Mouse (Mus musculus) kidney, postnatal 10 days (tissue): Measurements from ENCODE around the gene Kcnk5.
A peak's percentile ranks its signal among the peaks of the same experiment; 100 is the strongest.

Experiments used
- DNase-seq: peaks from one replicate; pipeline ENCODE4 v3.0.0; 2021; ENCODE audit warnings: mixed read lengths

Gene Kcnk5

DNA sequence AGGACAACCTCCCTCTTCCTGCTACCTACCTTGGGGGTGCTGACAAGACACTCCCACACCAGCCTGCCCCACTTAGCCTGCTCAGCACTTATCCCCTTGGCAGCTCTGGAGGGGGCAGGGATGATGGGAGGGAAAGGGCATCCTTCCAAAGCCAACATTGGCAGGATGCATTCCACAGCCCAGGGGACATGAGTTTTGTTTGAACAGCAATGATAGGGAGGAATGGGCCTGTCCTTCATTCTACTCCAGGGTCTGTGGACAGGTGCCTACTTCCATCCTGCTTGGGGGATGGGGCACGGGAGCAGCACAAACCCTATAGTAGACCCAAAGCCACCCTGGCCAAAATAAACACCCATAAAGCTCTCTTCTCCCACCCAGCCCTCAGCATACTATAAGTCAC lies 16.2 kb downstream of the Kcnk5 start:
- peak; percentile 76 for DNase-seq

DNA sequence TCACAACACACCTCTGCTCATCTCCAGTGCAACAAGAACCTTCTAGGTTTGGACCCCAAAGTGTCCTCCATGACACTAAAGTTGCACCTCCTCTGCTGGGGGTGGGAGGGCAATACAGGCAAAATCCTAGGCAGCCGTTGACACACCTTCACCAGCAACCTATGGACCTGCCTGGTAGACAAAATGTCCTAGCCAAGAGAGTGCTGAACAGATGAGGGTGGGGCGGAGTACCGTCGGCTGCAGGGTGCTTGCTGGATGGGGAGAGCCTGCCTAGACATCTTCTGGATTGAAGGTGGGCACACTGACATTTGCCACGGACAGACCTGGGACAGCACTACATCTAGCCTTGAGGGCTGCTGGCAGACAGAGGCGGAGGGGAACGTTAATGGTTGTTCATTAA lies 17.2 kb downstream of the Kcnk5 start:
- DNase-seq: no peak

GRCm38 (mm10) chr14:20162686-20163085 lies 18.9 kb downstream of the Kcnk5 start:
- DNase-seq: no peak

DNA sequence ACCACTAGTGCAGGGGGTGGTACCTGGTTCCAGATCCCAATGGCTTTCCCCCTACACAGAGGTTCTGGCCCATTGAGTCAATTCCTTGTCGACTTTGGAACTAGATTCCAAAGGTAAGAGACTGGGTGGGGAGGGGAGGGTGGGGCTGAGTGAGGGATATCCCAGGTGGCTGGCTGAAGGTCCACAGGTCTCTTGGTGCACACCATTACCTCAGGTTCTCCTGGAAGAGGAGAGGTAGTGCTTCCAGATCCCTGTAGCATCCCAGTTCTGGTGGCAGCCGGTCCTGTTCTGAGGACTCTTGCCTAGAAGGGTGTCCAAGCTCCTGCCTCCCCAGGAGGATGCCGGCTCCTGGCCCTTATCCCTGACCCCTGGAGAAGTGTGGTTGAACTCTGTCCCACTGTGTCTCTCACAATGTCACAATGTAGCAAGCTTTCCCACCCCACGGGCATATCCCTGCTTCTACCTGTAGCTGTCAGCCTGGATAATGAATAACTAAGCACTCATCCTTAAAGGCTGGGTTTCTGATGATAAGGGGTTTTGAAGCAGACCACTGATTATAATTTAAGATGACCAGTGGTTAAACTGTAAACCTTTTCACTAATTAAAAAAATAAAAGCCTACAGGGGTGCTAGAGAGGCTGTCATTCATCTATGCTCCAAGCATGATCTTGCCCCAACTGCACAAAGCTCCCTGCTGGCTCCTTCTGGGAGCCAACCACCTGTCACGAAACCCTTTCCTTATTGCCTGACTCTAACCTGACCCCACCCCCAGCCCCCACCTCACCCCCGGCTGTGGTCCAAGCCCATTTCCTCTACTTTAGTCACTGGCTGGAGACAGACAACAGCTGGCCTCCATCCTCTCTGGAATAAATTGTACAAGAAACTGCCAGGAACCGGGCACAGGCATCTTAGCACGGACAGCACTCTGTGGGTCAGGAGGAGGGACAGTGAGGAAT lies 22.6 kb downstream of the Kcnk5 start:
- peak; percentile 74 for DNase-seq

DNA sequence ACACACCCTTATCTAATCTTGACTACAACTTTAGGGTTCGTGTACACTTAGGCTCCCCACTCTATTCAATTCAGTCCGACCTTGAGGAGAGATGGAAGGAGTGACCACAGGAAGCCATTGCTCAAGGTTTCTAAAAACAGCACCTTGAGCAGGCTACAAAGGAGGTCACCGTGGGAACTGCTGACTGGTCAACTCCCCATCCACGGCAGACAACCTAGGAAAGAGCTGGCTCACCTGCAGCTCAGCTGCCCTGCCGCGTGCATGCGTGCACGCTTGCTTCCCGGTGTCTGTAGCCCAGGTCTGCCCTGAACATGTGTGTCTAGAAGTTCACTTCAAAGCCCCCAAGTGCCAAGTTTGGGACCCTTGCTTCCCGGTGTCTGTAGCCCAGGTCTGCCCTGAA lies 24.0 kb downstream of the Kcnk5 start:
- no peak for DNase-seq

DNA sequence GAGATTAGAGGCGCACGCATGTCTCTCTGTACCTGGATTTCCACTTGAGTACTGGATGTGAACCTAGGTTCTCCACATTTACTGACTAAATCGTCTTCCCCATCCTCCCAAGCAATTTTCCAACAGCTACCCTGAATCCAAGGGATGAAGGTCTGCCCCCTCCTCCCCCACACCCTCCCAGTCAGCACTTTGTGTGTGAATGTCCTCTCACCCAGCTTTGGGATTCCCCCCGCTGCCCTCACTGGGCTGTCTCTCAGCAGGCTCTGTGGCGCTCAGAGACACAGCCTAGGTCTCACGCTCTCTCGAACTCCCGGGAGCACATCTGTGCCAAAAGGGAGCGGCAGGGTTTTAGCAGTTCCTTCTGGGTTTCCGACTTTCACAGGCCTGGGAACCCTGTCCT lies 25.9 kb downstream of the Kcnk5 start:
- DNase-seq: no peak

DNA sequence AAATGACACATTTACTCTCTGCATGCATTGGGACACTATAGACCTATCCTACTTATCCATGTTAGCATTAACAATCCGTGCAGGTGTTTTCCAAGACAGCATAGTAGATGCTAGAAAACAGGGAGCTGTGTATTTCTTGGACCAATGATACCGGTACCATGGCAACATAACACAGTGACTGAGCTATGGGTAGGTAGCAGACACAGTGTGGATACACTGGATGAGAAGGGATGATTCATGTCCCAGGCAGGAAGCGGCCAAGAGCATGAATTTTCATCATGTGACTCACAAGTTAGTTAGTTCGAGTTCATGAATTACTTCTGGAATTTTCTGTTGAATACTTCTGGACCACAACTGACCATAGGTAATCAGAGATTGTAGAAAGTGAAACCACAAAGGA lies 26.7 kb downstream of the Kcnk5 start:
- no peak for DNase-seq

DNA sequence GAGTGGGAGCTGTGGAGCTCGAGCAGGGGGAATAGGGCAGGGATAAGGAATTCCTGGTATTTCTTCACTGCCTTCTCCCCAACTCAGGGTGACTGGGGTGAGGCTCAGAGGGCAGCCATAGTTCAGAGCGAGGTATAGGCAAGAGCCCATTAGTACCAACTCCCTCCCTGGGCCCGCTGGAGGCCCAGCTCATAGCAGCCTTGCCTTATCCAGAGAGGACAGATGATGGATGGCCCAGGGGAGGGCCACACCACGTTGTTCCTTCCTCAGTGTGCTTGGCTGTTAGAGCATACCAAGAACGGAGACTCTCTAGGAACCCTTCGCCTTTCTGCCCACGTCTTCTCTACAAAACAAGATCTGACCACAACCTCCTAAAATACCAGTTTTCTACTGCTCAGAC lies 27.4 kb downstream of the Kcnk5 start:
- no peak for DNase-seq

- no peak for DNase-seq
Observed at GRCm38 (mm10) chr14:20149127-20150080, 32.2 kb downstream of the Kcnk5 start.

- DNase-seq: no peak
Observed at GRCm38 (mm10) chr14:20148514-20148913, 33.1 kb downstream of the Kcnk5 start.

GRCm38 (mm10) chr14:20147854-20148253 lies 33.8 kb downstream of the Kcnk5 start:
- no peak for DNase-seq

DNA sequence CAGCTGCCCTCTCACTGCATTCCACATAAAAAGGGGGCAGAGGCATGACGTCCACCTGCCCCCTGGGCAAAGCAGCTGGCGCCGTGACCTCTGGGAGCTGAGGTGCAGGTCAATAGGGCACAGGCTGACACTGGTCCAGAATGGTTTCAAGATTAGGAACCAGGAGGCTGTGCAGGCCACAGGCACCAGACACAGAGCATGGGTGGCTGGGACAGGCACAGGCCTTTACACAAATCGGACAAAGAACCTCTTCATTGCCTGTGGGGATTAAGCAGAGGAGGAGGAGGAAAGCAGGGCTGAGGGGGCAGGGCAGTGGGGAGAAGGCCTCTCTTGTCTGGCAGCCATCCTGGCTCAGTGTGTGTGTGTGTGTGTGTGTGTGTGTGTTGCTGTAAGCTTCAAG lies 37.5 kb downstream of the Kcnk5 start:
- no peak for DNase-seq

DNA sequence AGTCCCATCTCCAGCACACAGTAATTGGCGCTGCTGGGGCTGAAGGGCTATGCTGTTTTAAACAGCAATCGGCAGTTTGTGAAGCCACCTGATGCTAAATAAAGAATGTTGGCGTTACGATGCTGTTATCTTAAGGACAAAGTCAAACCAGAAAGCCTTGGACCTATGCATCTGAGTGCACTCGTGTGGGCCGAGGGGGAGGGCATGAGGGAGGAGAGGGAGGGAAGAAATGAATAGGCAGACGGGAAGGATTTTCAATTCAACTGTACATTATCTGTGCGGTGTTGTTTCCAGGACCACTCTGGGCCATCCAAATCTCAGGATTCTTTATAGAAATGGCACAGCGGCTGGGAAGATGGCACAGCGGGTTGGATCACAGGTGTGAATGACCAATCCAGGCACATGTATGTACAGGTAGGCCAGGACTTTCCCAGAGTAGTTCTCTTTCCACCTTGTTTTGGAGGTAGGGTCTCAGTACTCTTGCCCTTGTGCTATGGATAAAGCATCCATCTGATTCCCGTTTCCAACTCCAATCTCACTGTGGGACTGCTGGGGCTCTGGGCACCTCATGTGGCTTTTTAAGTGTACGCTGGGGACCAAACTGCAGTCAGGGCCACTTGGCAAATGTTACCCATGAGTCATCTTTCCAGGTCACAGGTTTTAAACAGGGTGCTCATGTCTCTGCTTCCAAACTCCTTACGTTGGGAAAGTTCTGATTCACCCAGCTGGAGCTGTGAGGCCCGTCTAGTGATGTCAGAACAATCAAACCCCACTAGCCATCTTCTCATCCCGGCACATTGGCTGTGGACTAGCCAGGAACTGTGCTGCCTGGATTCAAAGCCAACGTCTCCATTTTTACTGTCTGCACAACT lies 42.9 kb downstream of the Kcnk5 start, which contains the start of gene Saysd1:
Gene Saysd1 (minus strand): TSS at position 51 of the 872 bp plus-strand sequence.
- DNase-seq: no peak

- no peak for DNase-seq
Observed at GRCm38 (mm10) chr14:20134965-20135671, 46.5 kb downstream of the Kcnk5 start.

DNA sequence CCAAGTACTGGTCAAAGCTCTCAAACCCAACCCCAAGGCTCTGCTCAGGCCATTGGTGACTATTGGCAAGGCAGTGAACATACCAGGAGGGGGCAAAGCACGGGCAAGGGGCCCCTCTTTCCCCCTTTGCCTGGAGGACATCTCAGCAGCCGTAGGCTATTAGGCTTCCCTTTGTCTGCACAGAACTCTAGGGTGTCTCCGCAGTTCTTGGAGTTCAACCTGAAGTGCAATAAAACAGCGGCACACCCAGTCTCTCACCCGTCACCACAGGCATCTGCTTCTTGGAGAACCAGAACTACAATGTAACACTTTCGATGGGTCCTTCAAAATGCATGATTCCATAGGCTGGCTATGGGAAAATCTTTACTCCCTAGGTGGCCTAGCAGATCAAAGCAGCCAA lies 53.4 kb downstream of the Kcnk5 start:
- no peak for DNase-seq

- DNase-seq: no peak
Observed at GRCm38 (mm10) chr14:20127406-20128087, 54.1 kb downstream of the Kcnk5 start.

GRCm38 (mm10) chr14:20120868-20121267 lies 60.7 kb downstream of the Kcnk5 start:
- no peak for DNase-seq

DNA sequence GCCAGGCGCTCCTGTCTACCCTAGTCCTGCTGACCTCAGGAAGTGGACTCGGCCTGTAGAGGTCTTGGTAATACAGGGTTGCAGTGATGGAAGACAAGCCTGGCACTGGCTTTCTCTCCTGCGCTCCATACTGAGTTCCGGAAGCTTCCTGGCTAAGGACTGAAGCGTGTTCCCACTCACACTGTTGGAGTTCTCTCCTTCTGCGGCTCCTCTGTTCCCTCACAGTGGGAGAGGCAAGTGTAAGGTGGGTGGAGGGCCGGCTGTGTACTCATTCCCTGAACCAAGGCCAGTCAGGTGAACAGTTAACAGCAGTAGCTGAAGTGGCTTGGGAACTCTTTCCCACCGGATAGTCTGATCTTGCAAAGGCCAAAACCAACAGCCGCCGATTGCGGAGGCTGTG lies 61.6 kb downstream of the Kcnk5 start:
- no peak for DNase-seq

GRCm38 (mm10) chr14:20116149-20116605 lies 65.4 kb downstream of the Kcnk5 start:
- DNase-seq: peak; percentile 74

DNA sequence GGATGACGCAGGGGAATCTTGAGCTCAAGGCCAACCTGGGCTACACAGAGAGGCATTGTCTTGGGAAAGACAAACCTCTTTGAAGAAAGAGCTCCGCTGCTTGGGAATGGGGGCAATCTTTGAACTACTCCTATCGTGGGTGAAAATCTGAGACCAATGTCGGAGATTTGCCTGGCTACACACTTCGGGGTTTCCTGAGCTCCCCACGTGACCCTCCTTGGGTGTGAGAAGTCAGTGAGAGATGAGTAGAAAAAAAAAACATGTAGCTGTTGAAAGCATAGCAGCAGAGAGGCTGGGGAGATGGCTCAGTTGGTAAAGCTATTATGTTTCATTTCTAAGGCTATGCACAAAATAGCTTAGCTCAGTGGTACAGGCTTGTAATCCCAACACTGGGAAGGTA lies 66.7 kb downstream of the Kcnk5 start:
- DNase-seq: no peak

- peak; percentile 95 for DNase-seq
Observed at GRCm38 (mm10) chr14:20113964-20114363, 67.6 kb downstream of the Kcnk5 start.
